Mouse (Mus musculus) forebrain, embryonic 16.5 days (tissue): ENCODE data around the gene Eif3l. TPM values are rescaled to one million over a fixed set of nuclear protein-coding genes. Genes with fewer than 3 reads are reported as not detected.

Experiments used
- ATAC-seq: fragments of 200-750 bp; cut with Nextera tagmentation; 2 replicates; pipeline ENCODE4 v1.8.0; 2017; ENCODE audit warnings: mild to moderate bottlenecking, moderate library complexity
- H3K27ac ChIP-seq: fragments of 300-500 bp; sonication (generic); 2 replicates; pipeline ENCODE4 v1.5.1; 2014; ENCODE audit warnings: low read length, control low read depth
- H3K27me3 ChIP-seq: fragments of 300-500 bp; sonication (generic); replicated peaks from 2 replicates; pipeline ENCODE4 v1.6.1; 2014; ENCODE audit warnings: low read length; ENCODE audit not compliant: control insufficient read depth, insufficient read depth
- H3K36me3 ChIP-seq: fragments of 300-500 bp; sonication (generic); 2 replicates; pipeline ENCODE4 v1.6.1; 2014; ENCODE audit not compliant: control insufficient read depth, insufficient read depth
- H3K4me1 ChIP-seq: fragments of 300-500 bp; sonication (generic); replicated peaks from 2 replicates; pipeline ENCODE4 v1.6.1; 2014; ENCODE audit warnings: low read length; ENCODE audit not compliant: control insufficient read depth, insufficient read depth
- H3K4me2 ChIP-seq: fragments of 300-500 bp; sonication (generic); 2 replicates; pipeline ENCODE4 v1.6.1; 2014; ENCODE audit warnings: mild to moderate bottlenecking, low read length, control low read depth
- H3K4me3 ChIP-seq: fragments of 300-500 bp; sonication (generic); replicated peaks from 2 replicates; pipeline ENCODE4 v1.5.1; 2014; ENCODE audit warnings: mild to moderate bottlenecking, low read length, control low read depth
- H3K9ac ChIP-seq: fragments of 300-500 bp; sonication (generic); replicated peaks from 2 replicates; pipeline ENCODE4 v1.6.1; 2014; ENCODE audit warnings: low read depth, low read length, control low read depth
- H3K9me3 ChIP-seq: fragments of 300-500 bp; sonication (generic); 2 replicates; pipeline ENCODE4 v1.6.1; 2016; ENCODE audit warnings: low read length; ENCODE audit not compliant: control insufficient read depth
- WGBS: fragments of 180-500 bp; shearing (Covaris S2); extraction: QIAGEN DNeasy Blood & Tissue Kit; methylation state at CpG from one replicate; pipeline ENCODE4 v1.1.7; 2014; 5-methylcytosine and 5-hydroxymethylcytosine counted together
- polyA plus RNA-seq: library from polyadenylated mRNA; unstranded; fragments of >200 nt; fragmentation: Nextera tagmentation; extraction: Ambion mirVana; gene quantifications from 2 replicates; pipeline ENCODE4 v1.2.1, GENCODE M21; 2015

Gene Eif3l
- polyA plus RNA-seq, 1 experiment from 2014 or later, result 188 TPM

GRCm38 (mm10) chr15:79135332-79135731, 60.4 kb downstream of the Eif3l start:
- WGBS, result 76% methylated on average over 9 of the region's 9 CpGs
- H3K27ac ChIP-seq, result no peak overlapping the region
- peaks cover 3% of the 10 kb centered on the region for H3K4me1 ChIP-seq
- no peaks in the 10 kb centered on the region for H3K27me3 ChIP-seq
- H3K9ac ChIP-seq, result no peak overlapping the region
- H3K9me3 ChIP-seq, result no peaks in the 10 kb centered on the region
- peaks cover 2% of the 10 kb centered on the region; the same call in 1 of the 2 replicates for H3K36me3 ChIP-seq
- H3K4me3 ChIP-seq, result no peak overlapping the region
- ATAC-seq, result no peak
- no peak overlapping the region for H3K4me2 ChIP-seq

- Histone ChIP-seq H3K27me3 (no peaks in the 10 kb centered on the region), H3K36me3 (0 out of 2 replicates have a peak, but pooled peaks cover 2% of the 10 kb centered on the region), H3K9me3 (no peaks in the 10 kb centered on the region), H3K4me2 (no peak overlapping the region), H3K27ac (no peak overlapping the region), H3K4me3 (no peak overlapping the region), H3K4me1 (peaks cover 8% of the 10 kb centered on the region), H3K9ac (no peak overlapping the region)
- 59% methylated on average over 11 of the region's 11 CpGs for WGBS
- no peak for ATAC-seq
Measured at GRCm38 (mm10) chr15:79135783-79136575, 61.0 kb downstream of the Eif3l start.

DNA sequence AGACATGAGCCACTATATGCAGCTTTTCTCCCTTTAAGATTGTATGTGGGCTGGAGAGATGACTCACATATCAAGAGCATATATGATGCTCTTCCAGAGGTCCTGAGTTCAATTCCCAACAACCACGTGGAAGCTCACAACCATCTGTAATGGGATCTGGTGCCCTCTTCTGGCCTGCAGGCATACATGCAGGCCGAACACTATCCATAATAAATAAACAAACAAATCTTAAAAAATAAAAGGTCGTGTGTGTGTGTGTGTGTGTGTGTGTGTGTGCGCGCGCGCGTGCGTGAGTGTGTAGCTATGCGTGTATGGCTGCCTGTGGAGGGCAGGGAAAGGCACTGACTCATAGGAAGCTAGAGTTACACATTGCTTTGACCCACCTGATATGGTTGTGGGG, 64.7 kb downstream of the Eif3l start:
- Histone ChIP-seq H3K9me3 (no peaks in the 10 kb centered on the region), H3K27ac (no peak overlapping the region), H3K27me3 (no peaks in the 10 kb centered on the region), H3K36me3 (no peaks in the 10 kb centered on the region), H3K4me2 (no peak overlapping the region), H3K4me3 (no peak overlapping the region), H3K9ac (no peak overlapping the region), H3K4me1 (peaks cover 22% of the 10 kb centered on the region)
- ATAC-seq, result no peak
- WGBS, result 62% methylated on average over 10 of the region's 10 CpGs

- Histone ChIP-seq H3K4me2 (peak within 1 kb of the TSS; percentile 89), H3K27me3 (no peaks in the 10 kb centered on the region), H3K36me3 (peaks cover 3% of the 10 kb centered on the region; the same call in 1 of the 2 replicates), H3K9ac (peak within 1 kb of the TSS; percentile 83), H3K4me1 (peaks cover 22% of the 10 kb centered on the region), H3K9me3 (no peaks in the 10 kb centered on the region), H3K27ac (no peak within 1 kb of the TSS), H3K4me3 (peak within 1 kb of the TSS; percentile 95)
- WGBS, result under 1% methylated on average over 57 of the region's 57 CpGs
- ATAC-seq, result peak; percentile 95
Measured at GRCm38 (mm10) chr15:79140866-79141565, 66.0 kb downstream of the Eif3l start, which contains the start of the genes Polr2f and 1700088E04Rik. Gene Polr2f (plus strand): TSS chr15:79141009. Gene 1700088E04Rik (minus strand): TSS chr15:79141253.

DNA sequence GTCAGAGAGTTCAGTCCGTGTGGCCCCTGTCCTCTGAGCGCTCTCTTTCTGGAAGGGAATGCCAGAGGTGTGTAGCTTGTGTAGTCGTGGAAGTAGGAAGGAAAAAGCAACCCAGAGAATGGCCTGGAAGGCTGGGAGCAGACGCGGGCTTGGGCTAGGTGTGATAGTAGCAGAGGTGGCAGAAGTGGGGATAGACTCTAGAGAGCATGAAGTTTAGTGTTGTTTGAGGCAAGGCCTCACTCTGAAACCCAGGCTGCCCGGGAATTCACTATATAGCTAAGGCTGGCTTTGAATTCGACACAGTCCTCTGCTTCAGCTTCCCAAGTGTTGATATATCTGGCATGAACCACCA, 66.6 kb downstream of the Eif3l start:
- H3K27me3 ChIP-seq, result no peaks in the 10 kb centered on the region
- H3K27ac ChIP-seq, result no peak overlapping the region
- peak overlapping the region; percentile 89 for H3K4me2 ChIP-seq
- H3K36me3 ChIP-seq, result peaks cover 5% of the 10 kb centered on the region
- H3K9ac ChIP-seq, result peak overlapping the region; percentile 83
- no peaks in the 10 kb centered on the region for H3K9me3 ChIP-seq
- under 1% methylated on average over 7 of the region's 7 CpGs for WGBS
- peaks cover 22% of the 10 kb centered on the region for H3K4me1 ChIP-seq
- peak overlapping the region; percentile 95 for H3K4me3 ChIP-seq
- peak; percentile 18; the same call in 1 of the 2 replicates for ATAC-seq

DNA sequence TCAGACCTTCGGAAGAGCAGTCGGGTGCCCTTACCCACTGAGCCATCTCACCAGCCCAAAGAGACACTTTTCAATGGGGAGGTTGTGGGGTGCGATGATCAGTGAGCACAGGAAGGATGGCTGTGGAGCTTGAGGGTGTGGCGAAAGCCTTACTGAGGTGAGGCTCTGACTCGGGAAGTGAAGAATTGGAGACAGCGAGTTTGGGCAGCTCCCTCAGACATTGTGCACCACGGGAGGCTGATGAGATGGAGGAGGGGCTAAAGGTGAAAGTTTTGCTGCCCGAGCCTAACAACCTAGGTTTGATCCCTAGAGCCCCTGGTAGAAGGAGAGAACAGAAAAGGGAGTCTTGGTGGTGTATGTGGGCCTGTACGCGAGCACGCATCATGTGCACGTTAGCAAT, 68.3 kb downstream of the Eif3l start:
- H3K36me3 ChIP-seq, result peaks cover 16% of the 10 kb centered on the region
- no peak overlapping the region for H3K4me2 ChIP-seq
- no peaks in the 10 kb centered on the region for H3K27me3 ChIP-seq
- no peak overlapping the region for H3K27ac ChIP-seq
- H3K4me1 ChIP-seq, result peaks cover 22% of the 10 kb centered on the region
- WGBS, result 88% methylated on average over 12 of the region's 12 CpGs
- H3K9me3 ChIP-seq, result no peaks in the 10 kb centered on the region
- no peak overlapping the region for H3K4me3 ChIP-seq
- ATAC-seq, result no peak
- no peak overlapping the region for H3K9ac ChIP-seq

Other genes with a start within 250 kb of the Eif3l start
- gene Cdc42ep1, start 232.6 kb upstream of the Eif3l start, polyA plus RNA-seq, result 9.7 and 11.0 TPM in 2 replicates
- not detected in 2 replicates for gene Lgals2, start 219.7 kb upstream of the Eif3l start, polyA plus RNA-seq
- gene Gga1, start 198.0 kb upstream of the Eif3l start, polyA plus RNA-seq, result 61.3 and 67.4 TPM in 2 replicates
- gene Gm49510, start 175.5 kb upstream of the Eif3l start, polyA plus RNA-seq, result 0.19 and 0.30 TPM in 2 replicates
- 4.9 and 6.0 TPM in 2 replicates for gene Sh3bp1, start 175.4 kb upstream of the Eif3l start, polyA plus RNA-seq
- gene Pdxp, start 161.3 kb upstream of the Eif3l start, polyA plus RNA-seq, result 96.4 and 102 TPM in 2 replicates
- gene Lgals1, start 148.5 kb upstream of the Eif3l start, polyA plus RNA-seq, result 51.9 and 95.5 TPM in 2 replicates
- 60.4 and 64.2 TPM in 2 replicates for gene Nol12, start 140.2 kb upstream of the Eif3l start, polyA plus RNA-seq
- 42.7 and 49.7 TPM in 2 replicates for gene Triobp, start 127.5 kb upstream of the Eif3l start, polyA plus RNA-seq
- 403 and 441 TPM in 2 replicates for gene H1f0, start 46.7 kb upstream of the Eif3l start, polyA plus RNA-seq
- not detected in 2 replicates for gene Galr3, start 33.3 kb upstream of the Eif3l start, polyA plus RNA-seq
- 54.9 and 58.1 TPM in 2 replicates for gene Ankrd54, start 12.3 kb upstream of the Eif3l start, polyA plus RNA-seq
- gene Micall1, start 33.7 kb downstream of the Eif3l start, polyA plus RNA-seq, result 8.2 and 10.0 TPM in 2 replicates
- 253 and 256 TPM in 2 replicates for gene Polr2f, start 65.8 kb downstream of the Eif3l start, polyA plus RNA-seq
- 11.7 and 13.1 TPM in 2 replicates for gene 1700088E04Rik, start 66.1 kb downstream of the Eif3l start, polyA plus RNA-seq
- gene Sox10, start 90.1 kb downstream of the Eif3l start, polyA plus RNA-seq, result 2.0 and 2.2 TPM in 2 replicates
- 76.3 and 102 TPM in 2 replicates for gene Pick1, start 154.0 kb downstream of the Eif3l start, polyA plus RNA-seq
- gene Gm49486, start 154.2 kb downstream of the Eif3l start, polyA plus RNA-seq, result 0.82 and 0.94 TPM in 2 replicates
- 0.41 and 0.62 TPM in 2 replicates for gene Slc16a8, start 179.6 kb downstream of the Eif3l start, polyA plus RNA-seq
- gene Baiap2l2, start 210.4 kb downstream of the Eif3l start, polyA plus RNA-seq, result 2.0 and 3.0 TPM in 2 replicates